Mouse (Mus musculus) hindbrain, postnatal 0 days (tissue): ENCODE measurements around the gene Ppm1n. TPM values are rescaled to one million over a fixed set of nuclear protein-coding genes. Genes with fewer than 3 reads are reported as not detected.

Source experiments
- ATAC-seq: fragments of 200-750 bp; cut with Nextera tagmentation; 2 replicates; pipeline ENCODE4 v1.8.0; 2017; ENCODE audit warnings: mild to moderate bottlenecking, moderate TSS enrichment, moderate library complexity
- DNase-seq: peaks from one replicate; pipeline ENCODE4 v3.0.0-alpha.2; 2015; ENCODE audit warnings: low spot score
- H3K27ac ChIP-seq: fragments of 300-500 bp; sonication (generic); 2 replicates; pipeline ENCODE4 v1.5.1; 2014; ENCODE audit warnings: mild to moderate bottlenecking
- H3K27me3 ChIP-seq: fragments of 300-500 bp; sonication (generic); 2 replicates; pipeline ENCODE4 v1.6.1; 2014; ENCODE audit warnings: low read length, mixed read lengths; ENCODE audit not compliant: insufficient read depth
- H3K36me3 ChIP-seq: fragments of 300-500 bp; sonication (generic); 2 replicates; pipeline ENCODE4 v1.6.1; 2014; ENCODE audit warnings: low read length, mixed read lengths; ENCODE audit not compliant: insufficient read depth
- H3K4me1 ChIP-seq: fragments of 300-500 bp; sonication (generic); 2 replicates; pipeline ENCODE4 v1.6.1; 2014; ENCODE audit warnings: antibody characterized with exemption, low read length, mixed read lengths; ENCODE audit not compliant: insufficient read depth
- H3K4me2 ChIP-seq: fragments of 300-500 bp; sonication (generic); 2 replicates; pipeline ENCODE4 v1.6.1; 2014; ENCODE audit warnings: low read depth, mild to moderate bottlenecking, low read length, moderate library complexity, mixed read lengths
- H3K4me3 ChIP-seq: fragments of 300-500 bp; sonication (generic); 2 replicates; pipeline ENCODE4 v1.5.1; 2014; ENCODE audit warnings: low read length
- H3K9ac ChIP-seq: fragments of 300-500 bp; sonication (generic); replicated peaks from 2 replicates; pipeline ENCODE4 v1.6.1; 2014; ENCODE audit warnings: mild to moderate bottlenecking, low read length, moderate library complexity, mixed read lengths
- H3K9me3 ChIP-seq: fragments of 300-500 bp; sonication (generic); 2 replicates; pipeline ENCODE4 v1.6.1; 2016; ENCODE audit warnings: low read length, mixed read lengths
- CTCF ChIP-seq: IDR thresholded peaks from 2 replicates; pipeline ENCODE4 v1.5.1; 2016; ENCODE audit warnings: antibody characterized with exemption, control low read depth, low read depth
- WGBS: fragments of 180-500 bp; shearing (Covaris S2); extraction: QIAGEN DNeasy Blood & Tissue Kit; methylation state at CpG from one replicate; pipeline ENCODE4 v1.1.7; 2014; 5-methylcytosine and 5-hydroxymethylcytosine counted together
- polyA plus RNA-seq: library from polyadenylated mRNA; unstranded; fragments of >200 nt; fragmentation: Nextera tagmentation; extraction: Ambion mirVana; gene quantifications from 2 replicates; pipeline ENCODE4 v1.2.1, GENCODE M21; 2015
- total RNA-seq: library from RNA; depleted of rRNA; stranded (reverse); fragments of >200 nt; gene quantifications from 2 replicates; pipeline ENCODE4 v1.2.3, GENCODE M21; 2014

The Ppm1n gene
- total and polyA plus RNA-seq, 2 experiments from 2014 or later = 2.1 to 2.5 TPM

DNA sequence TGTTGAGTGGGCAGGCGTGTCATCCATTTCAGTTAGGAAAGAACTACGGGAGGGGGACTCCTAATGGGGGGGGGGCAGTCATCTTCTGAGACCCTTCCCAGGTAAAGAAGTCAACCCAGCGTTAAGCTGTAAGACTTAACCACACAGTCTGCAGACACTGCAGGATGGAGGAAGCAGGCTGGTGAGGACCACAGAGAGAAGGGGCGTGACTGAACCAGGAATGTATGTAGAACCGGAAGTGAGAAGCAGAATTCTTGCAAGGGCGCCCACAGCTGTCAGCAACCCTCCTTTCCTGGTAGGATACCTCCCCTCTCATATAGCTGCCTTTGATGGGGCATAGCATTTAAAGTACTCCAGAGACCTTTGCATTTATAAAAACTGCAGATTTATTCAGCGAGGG is 23.3 kb downstream of the Ppm1n start:
- Histone ChIP-seq H3K27me3 (no peaks in the 10 kb centered on the region), H3K4me3 (no peak overlapping the region), H3K4me2 (no peak overlapping the region), H3K9ac (no peak overlapping the region), H3K4me1 (no peaks in the 10 kb centered on the region), H3K36me3 (peaks cover 42% of the 10 kb centered on the region; the same call in 1 of the 2 replicates), H3K27ac (no peak overlapping the region), H3K9me3 (no peaks in the 10 kb centered on the region)
- WGBS = 85% methylated on average over 7 of the region's 7 CpGs
- ATAC-seq (no peak), DNase-seq (no peak)
- no peak for TF ChIP-seq CTCF

DNA sequence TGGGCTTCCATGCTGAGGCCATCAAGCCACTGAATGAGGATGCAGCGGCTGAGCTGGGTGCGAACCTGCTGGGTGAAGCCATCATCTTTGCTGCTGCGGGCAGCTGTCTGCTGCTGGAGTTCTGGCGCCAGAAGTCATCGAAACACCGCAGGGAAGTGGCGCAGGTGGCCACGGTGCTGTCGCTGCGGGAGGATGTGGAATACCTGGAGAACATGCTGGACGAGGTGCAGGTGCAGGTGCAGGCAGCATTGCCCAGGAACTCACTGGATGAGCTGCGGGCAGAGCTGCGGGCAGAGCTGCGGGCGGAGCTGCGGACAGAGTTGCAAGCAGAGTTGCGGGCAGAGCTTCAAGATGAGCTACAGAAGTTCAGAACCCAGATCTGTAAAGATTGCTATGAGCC is 24.5 kb downstream of the Ppm1n start:
- no peak overlapping the region for H3K4me3 ChIP-seq
- 87% methylated on average over 17 of the region's 17 CpGs for WGBS
- no peaks in the 10 kb centered on the region for H3K27me3 ChIP-seq
- H3K9ac ChIP-seq = no peak overlapping the region
- TF ChIP-seq CTCF = no peak
- H3K9me3 ChIP-seq = no peaks in the 10 kb centered on the region
- ATAC-seq (no peak), DNase-seq (no peak)
- peaks cover 32% of the 10 kb centered on the region; the same call in 1 of the 2 replicates for H3K36me3 ChIP-seq
- no peak overlapping the region for H3K4me2 ChIP-seq
- H3K27ac ChIP-seq = no peak overlapping the region
- H3K4me1 ChIP-seq = no peaks in the 10 kb centered on the region

DNA sequence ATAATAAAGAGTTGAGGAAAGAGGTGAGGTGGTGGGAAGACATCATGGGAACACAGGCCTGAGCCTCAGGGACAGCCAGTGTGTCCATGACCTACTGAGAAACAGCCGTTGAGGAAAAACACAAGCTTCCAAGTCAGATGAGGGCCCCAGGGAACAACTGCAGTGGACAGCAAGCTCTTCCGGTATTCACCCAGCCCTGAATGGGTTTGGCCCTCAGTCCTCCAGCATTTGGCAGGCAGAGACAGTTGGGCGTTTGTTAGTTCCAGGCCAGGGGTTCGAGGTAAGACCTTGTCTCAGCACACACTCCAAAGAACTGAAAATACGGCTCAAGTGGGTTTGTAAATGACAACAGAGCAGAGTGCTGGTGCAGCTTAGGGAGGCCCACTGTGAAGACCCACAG is 26.4 kb downstream of the Ppm1n start:
- H3K4me1 ChIP-seq = no peaks in the 10 kb centered on the region
- ATAC-seq (no peak), DNase-seq (no peak)
- no peaks in the 10 kb centered on the region for H3K27me3 ChIP-seq
- no peak overlapping the region for H3K4me2 ChIP-seq
- WGBS = 66% methylated on average over 5 of the region's 5 CpGs
- H3K9me3 ChIP-seq = no peaks in the 10 kb centered on the region
- peaks cover 13% of the 10 kb centered on the region; the same call in 1 of the 2 replicates for H3K36me3 ChIP-seq
- no peak overlapping the region for H3K4me3 ChIP-seq
- H3K9ac ChIP-seq = no peak overlapping the region
- H3K27ac ChIP-seq = no peak overlapping the region
- TF ChIP-seq CTCF = no peak

DNA sequence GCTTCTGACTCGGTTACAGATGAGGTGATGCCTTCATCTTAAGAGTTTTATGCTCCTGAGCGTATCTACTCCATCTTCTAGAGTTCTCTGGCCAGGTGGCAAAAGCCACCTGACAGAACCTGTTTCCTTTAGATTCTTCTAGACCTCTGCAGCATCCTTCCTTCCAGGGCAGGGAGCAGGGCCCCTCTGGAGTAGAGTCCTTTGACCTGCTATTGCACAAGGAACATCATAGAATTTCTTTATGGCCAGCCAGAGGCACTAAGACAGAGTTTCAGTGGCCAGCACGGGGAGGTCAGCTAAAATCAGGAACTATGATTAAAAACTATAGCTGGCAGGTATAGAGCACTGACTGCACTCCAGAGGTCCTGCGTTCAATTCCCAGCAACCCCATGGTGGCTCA is 27.8 kb downstream of the Ppm1n start:
- no peak for TF ChIP-seq CTCF
- no peak for ATAC-seq
- no peaks in the 10 kb centered on the region for H3K4me1 ChIP-seq

DNA sequence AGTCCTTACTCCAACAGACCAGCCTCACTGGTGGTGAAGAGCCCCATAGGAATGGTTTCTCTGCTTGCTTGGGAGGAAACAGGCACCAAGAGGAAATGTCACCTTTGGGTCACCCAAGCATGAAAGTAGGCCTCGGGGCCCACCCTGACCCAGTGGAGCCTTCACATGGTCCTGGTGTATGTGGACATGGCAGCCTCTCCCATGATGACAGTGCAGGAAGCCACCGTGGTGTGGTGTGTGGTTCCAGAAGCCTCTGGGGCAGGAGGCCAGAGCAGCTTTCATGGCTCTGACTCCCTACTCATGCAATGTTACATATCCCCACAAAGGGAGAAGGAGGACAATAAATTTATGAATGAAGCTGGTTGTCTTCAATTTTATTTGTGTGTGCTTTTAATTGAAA is 32.4 kb downstream of the Ppm1n start:
- Histone ChIP-seq H3K4me3 (no peak overlapping the region), H3K36me3 (peaks cover 6% of the 10 kb centered on the region; the same call in 1 of the 2 replicates), H3K27me3 (no peaks in the 10 kb centered on the region), H3K9me3 (no peaks in the 10 kb centered on the region), H3K4me1 (no peaks in the 10 kb centered on the region), H3K4me2 (no peak overlapping the region), H3K9ac (no peak overlapping the region), H3K27ac (no peak overlapping the region)
- TF ChIP-seq CTCF = no peak
- no peak for ATAC-seq
- 94% methylated on average over 2 of the region's 2 CpGs for WGBS
- no peak for DNase-seq

More for the DNA sequence above, 27.8 kb downstream of the Ppm1n start:
- peaks cover 3% of the 10 kb centered on the region; the same call in 1 of the 2 replicates for H3K36me3 ChIP-seq
- H3K27me3 ChIP-seq = no peaks in the 10 kb centered on the region
- DNase-seq = no peak
- no peak overlapping the region for H3K27ac ChIP-seq
- no peak overlapping the region for H3K9ac ChIP-seq
- 86% methylated on average over 4 of the region's 4 CpGs for WGBS
- H3K4me2 ChIP-seq = no peak overlapping the region
- H3K9me3 ChIP-seq = no peaks in the 10 kb centered on the region
- no peak overlapping the region for H3K4me3 ChIP-seq

DNA sequence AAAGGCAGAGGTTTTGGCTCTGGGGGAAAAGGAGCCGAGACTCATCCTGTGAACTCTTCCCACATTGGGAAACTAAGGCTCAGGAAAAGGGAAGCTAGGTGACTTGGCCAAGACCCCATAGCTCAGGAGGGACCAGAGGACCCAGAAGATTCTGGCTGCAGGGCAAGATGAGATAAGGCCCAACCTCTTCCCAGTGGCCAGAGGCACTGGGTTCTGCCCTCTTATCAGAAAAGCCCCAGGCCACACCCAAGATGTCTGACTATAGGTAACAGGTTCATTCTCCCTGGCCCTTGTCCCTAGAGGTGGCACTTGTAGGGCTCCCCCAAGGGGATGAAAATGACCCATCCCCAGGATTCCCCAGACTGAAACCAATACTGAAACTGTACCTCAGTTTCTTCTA is 33.0 kb downstream of the Ppm1n start:
- no peak overlapping the region for H3K27ac ChIP-seq
- H3K4me2 ChIP-seq = no peak overlapping the region
- peaks cover 6% of the 10 kb centered on the region; the same call in 1 of the 2 replicates for H3K36me3 ChIP-seq
- no peaks in the 10 kb centered on the region for H3K9me3 ChIP-seq
- H3K4me3 ChIP-seq = no peak overlapping the region
- H3K4me1 ChIP-seq = no peaks in the 10 kb centered on the region
- ATAC-seq = no peak
- no peak for TF ChIP-seq CTCF
- 88% methylated on average over 1 of the region's 1 CpGs for WGBS
- H3K9ac ChIP-seq = no peak overlapping the region
- DNase-seq = no peak
- H3K27me3 ChIP-seq = no peaks in the 10 kb centered on the region

DNA sequence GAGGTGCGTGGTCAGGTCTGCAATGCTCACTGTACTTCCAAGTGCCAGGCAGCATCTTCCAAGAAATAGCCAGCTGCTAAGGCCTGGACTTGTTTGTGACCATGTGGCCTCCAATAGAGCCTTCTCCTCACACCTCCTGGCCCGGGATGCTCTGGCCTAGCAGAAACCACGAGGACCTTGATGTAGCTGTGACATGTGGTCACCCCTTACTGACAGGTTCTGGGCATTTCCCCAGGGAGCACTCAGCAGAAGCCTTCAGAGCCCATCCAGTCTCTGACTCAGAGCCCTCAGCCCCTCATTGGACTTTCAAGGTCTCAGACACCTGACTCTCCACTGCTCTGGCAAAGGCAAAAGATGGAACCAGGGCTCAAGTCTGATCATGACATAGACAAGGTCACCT is 34.8 kb downstream of the Ppm1n start:
- H3K9me3 ChIP-seq = no peaks in the 10 kb centered on the region
- no peak overlapping the region for H3K4me2 ChIP-seq
- WGBS = 86% methylated on average over 3 of the region's 3 CpGs
- H3K27me3 ChIP-seq = no peaks in the 10 kb centered on the region
- DNase-seq = no peak
- TF ChIP-seq CTCF = no peak
- ATAC-seq = no peak
- H3K36me3 ChIP-seq = peaks cover 6% of the 10 kb centered on the region; the same call in 1 of the 2 replicates
- H3K9ac ChIP-seq = no peak overlapping the region
- no peak overlapping the region for H3K4me3 ChIP-seq
- H3K4me1 ChIP-seq = no peaks in the 10 kb centered on the region
- H3K27ac ChIP-seq = no peak overlapping the region
